Mouse (Mus musculus) neural tube, embryonic 15.5 days (tissue): Measurements from ENCODE around the gene Cd164l2. TPM values are rescaled to one million over a fixed set of nuclear protein-coding genes. Genes with fewer than 3 reads are reported as not detected.

Experiments used
- ATAC-seq: fragments of 200-750 bp; cut with Nextera tagmentation; 2 replicates; pipeline ENCODE4 v1.8.0; 2017; ENCODE audit warnings: mild to moderate bottlenecking, moderate TSS enrichment, moderate library complexity; ENCODE audit not compliant: low FRiP score
- H3K27ac ChIP-seq: fragments of 300-500 bp; sonication (generic); replicated peaks from 2 replicates; pipeline ENCODE4 v1.5.1; 2015; ENCODE audit warnings: mild to moderate bottlenecking, inconsistent platforms
- H3K27me3 ChIP-seq: fragments of 300-500 bp; sonication (generic); replicated peaks from 2 replicates; pipeline ENCODE4 v1.6.1; 2015; ENCODE audit warnings: inconsistent platforms
- H3K36me3 ChIP-seq: fragments of 300-500 bp; sonication (generic); 2 replicates; pipeline ENCODE4 v1.6.1; 2015; ENCODE audit warnings: inconsistent platforms
- H3K4me1 ChIP-seq: fragments of 300-500 bp; sonication (generic); 2 replicates; pipeline ENCODE4 v1.6.1; 2015; ENCODE audit warnings: inconsistent platforms
- H3K4me2 ChIP-seq: fragments of 300-500 bp; sonication (generic); 2 replicates; pipeline ENCODE4 v1.6.1; 2015; ENCODE audit warnings: inconsistent platforms, mild to moderate bottlenecking, moderate library complexity
- H3K4me3 ChIP-seq: fragments of 300-500 bp; sonication (generic); replicated peaks from 2 replicates; pipeline ENCODE4 v1.5.1; 2015; ENCODE audit warnings: mild to moderate bottlenecking, inconsistent platforms
- H3K9ac ChIP-seq: fragments of 300-500 bp; sonication (generic); replicated peaks from 2 replicates; pipeline ENCODE4 v1.6.1; 2015; ENCODE audit warnings: mild to moderate bottlenecking, inconsistent platforms
- H3K9me3 ChIP-seq: fragments of 300-500 bp; sonication (generic); replicated peaks from 2 replicates; pipeline ENCODE4 v1.6.1; 2016; ENCODE audit warnings: inconsistent platforms
- WGBS: fragments of 180-500 bp; shearing (Covaris S2); methylation state at CpG from one replicate; pipeline ENCODE4 v1.1.7; 2015; ENCODE audit warnings: mixed read lengths; 5-methylcytosine and 5-hydroxymethylcytosine counted together
- polyA plus RNA-seq: library from polyadenylated mRNA; unstranded; fragments of >200 nt; fragmentation: Nextera tagmentation; extraction: Ambion mirVana; gene quantifications from 2 replicates; pipeline ENCODE4 v1.2.1, GENCODE M21; 2015

Gene Cd164l2
- polyA plus RNA-seq, 1 experiment from 2014 or later = 2.6 TPM

- ATAC-seq = no peak
- peaks cover 82% of the 10 kb centered on the region for H3K27me3 ChIP-seq
- H3K9me3 ChIP-seq = no peaks in the 10 kb centered on the region
- no peaks in the 10 kb centered on the region for H3K36me3 ChIP-seq
- no peak overlapping the region for H3K4me2 ChIP-seq
- no peak overlapping the region for H3K9ac ChIP-seq
- no peak overlapping the region for H3K4me3 ChIP-seq
- no peak overlapping the region for H3K27ac ChIP-seq
- WGBS = 83% methylated on average over 1 of the region's 1 CpGs
- H3K4me1 ChIP-seq = peaks cover 15% of the 10 kb centered on the region
These were observed 32.4 kb downstream of the Cd164l2 start for GRCm38 (mm10) chr4:133244289-133244688.

- Histone ChIP-seq H3K4me2 (no peak overlapping the region), H3K9me3 (no peaks in the 10 kb centered on the region), H3K27me3 (peaks cover 86% of the 10 kb centered on the region), H3K36me3 (no peaks in the 10 kb centered on the region), H3K4me1 (peaks cover 12% of the 10 kb centered on the region), H3K27ac (no peak overlapping the region), H3K9ac (no peak overlapping the region), H3K4me3 (no peak overlapping the region)
- WGBS = 28% methylated on average over 15 of the region's 15 CpGs
- no peak for ATAC-seq
These were observed 35.1 kb downstream of the Cd164l2 start for GRCm38 (mm10) chr4:133247072-133247471.

- Histone ChIP-seq H3K4me1 (peaks cover 12% of the 10 kb centered on the region), H3K27ac (no peak overlapping the region), H3K9me3 (no peaks in the 10 kb centered on the region), H3K36me3 (no peaks in the 10 kb centered on the region), H3K27me3 (peaks cover 86% of the 10 kb centered on the region), H3K9ac (no peak overlapping the region), H3K4me2 (no peak overlapping the region), H3K4me3 (no peak overlapping the region)
- ATAC-seq = no peak
- 81% methylated on average over 13 of the region's 13 CpGs for WGBS
These were observed 36.0 kb downstream of the Cd164l2 start for GRCm38 (mm10) chr4:133247806-133248449.

- H3K4me1 ChIP-seq = peaks cover 12% of the 10 kb centered on the region
- peak overlapping the region; percentile 55 for H3K4me2 ChIP-seq
- no peaks in the 10 kb centered on the region for H3K9me3 ChIP-seq
- H3K9ac ChIP-seq = peak overlapping the region; percentile 38; the same call in 1 of the 2 replicates
- 0 out of 2 replicates have a peak, but pooled peaks have one; percentile 31 for ATAC-seq
- H3K27me3 ChIP-seq = peaks cover 84% of the 10 kb centered on the region
- no peak overlapping the region for H3K27ac ChIP-seq
- H3K36me3 ChIP-seq = no peaks in the 10 kb centered on the region
- peak overlapping the region; percentile 31 for H3K4me3 ChIP-seq
- 2% methylated on average over 22 of the region's 22 CpGs for WGBS
These were observed 38.7 kb downstream of the Cd164l2 start for GRCm38 (mm10) chr4:133250609-133251008.

- 2% methylated on average over 31 of the region's 31 CpGs for WGBS
These were observed 39.3 kb downstream of the Cd164l2 start for GRCm38 (mm10) chr4:133251214-133251613.

GRCm38 (mm10) chr4:133252089-133252488 is 40.2 kb downstream of the Cd164l2 start:
- H3K27ac ChIP-seq = no peak overlapping the region
- H3K9ac ChIP-seq = no peak overlapping the region
- H3K27me3 ChIP-seq = peaks cover 84% of the 10 kb centered on the region
- whole genome bisulfite sequencing = 50% methylated on average over 4 of the region's 4 CpGs
- ATAC-seq = no peak
- no peaks in the 10 kb centered on the region for H3K36me3 ChIP-seq
- no peaks in the 10 kb centered on the region for H3K9me3 ChIP-seq
- H3K4me2 ChIP-seq = no peak overlapping the region
- H3K4me1 ChIP-seq = peaks cover 16% of the 10 kb centered on the region
- H3K4me3 ChIP-seq = no peak overlapping the region

More at GRCm38 (mm10) chr4:133251214-133251613, 39.3 kb downstream of the Cd164l2 start:
- Histone ChIP-seq H3K4me2 (peak overlapping the region; percentile 55), H3K9ac (peak overlapping the region; percentile 38), H3K9me3 (no peaks in the 10 kb centered on the region), H3K4me3 (peak overlapping the region; percentile 31), H3K27me3 (peaks cover 84% of the 10 kb centered on the region), H3K4me1 (peaks cover 12% of the 10 kb centered on the region), H3K27ac (no peak overlapping the region), H3K36me3 (no peaks in the 10 kb centered on the region)
- ATAC-seq = no peak

- H3K9me3 ChIP-seq = no peaks in the 10 kb centered on the region
- no peak overlapping the region for H3K4me3 ChIP-seq
- 45% methylated on average over 12 of the region's 12 CpGs for WGBS
- no peak overlapping the region for H3K27ac ChIP-seq
- no peak for ATAC-seq
- no peak overlapping the region for H3K4me2 ChIP-seq
- H3K36me3 ChIP-seq = no peaks in the 10 kb centered on the region
- peaks cover 79% of the 10 kb centered on the region for H3K27me3 ChIP-seq
- H3K4me1 ChIP-seq = peaks cover 16% of the 10 kb centered on the region
- H3K9ac ChIP-seq = no peak overlapping the region
These were observed 41.5 kb downstream of the Cd164l2 start for GRCm38 (mm10) chr4:133253412-133253811.

GRCm38 (mm10) chr4:133255392-133255791 is 43.5 kb downstream of the Cd164l2 start:
- WGBS = 71% methylated on average over 6 of the region's 6 CpGs
- H3K9me3 ChIP-seq = no peaks in the 10 kb centered on the region
- ATAC-seq = no peak
- no peaks in the 10 kb centered on the region for H3K36me3 ChIP-seq
- H3K27ac ChIP-seq = no peak overlapping the region
- peaks cover 15% of the 10 kb centered on the region for H3K4me1 ChIP-seq
- no peak overlapping the region for H3K9ac ChIP-seq
- H3K27me3 ChIP-seq = peaks cover 61% of the 10 kb centered on the region
- no peak overlapping the region for H3K4me3 ChIP-seq
- H3K4me2 ChIP-seq = no peak overlapping the region

- Histone ChIP-seq H3K4me2 (0 out of 2 replicates have a peak overlapping the region, but pooled peaks have one; percentile 17), H3K27me3 (peaks cover 48% of the 10 kb centered on the region)
These were observed 44.9 kb downstream of the Cd164l2 start for GRCm38 (mm10) chr4:133256820-133257219.

GRCm38 (mm10) chr4:133257230-133257629 is 45.3 kb downstream of the Cd164l2 start:
- 40% methylated on average over 12 of the region's 12 CpGs for WGBS
- no peak for ATAC-seq
- H3K9me3 ChIP-seq = no peaks in the 10 kb centered on the region
- H3K4me2 ChIP-seq = no peak overlapping the region
- H3K9ac ChIP-seq = no peak overlapping the region
- H3K36me3 ChIP-seq = no peaks in the 10 kb centered on the region
- no peak overlapping the region for H3K4me3 ChIP-seq
- peaks cover 4% of the 10 kb centered on the region; the same call in 1 of the 2 replicates for H3K4me1 ChIP-seq
- peaks cover 44% of the 10 kb centered on the region for H3K27me3 ChIP-seq
- H3K27ac ChIP-seq = no peak overlapping the region

More at GRCm38 (mm10) chr4:133256820-133257219, 44.9 kb downstream of the Cd164l2 start:
- no peak overlapping the region for H3K4me3 ChIP-seq
- peaks cover 4% of the 10 kb centered on the region; the same call in 1 of the 2 replicates for H3K4me1 ChIP-seq
- H3K36me3 ChIP-seq = no peaks in the 10 kb centered on the region
- WGBS = 15% methylated on average over 24 of the region's 24 CpGs
- no peaks in the 10 kb centered on the region for H3K9me3 ChIP-seq
- no peak overlapping the region for H3K9ac ChIP-seq
- H3K27ac ChIP-seq = no peak overlapping the region
- ATAC-seq = no peak

GRCm38 (mm10) chr4:133257798-133258408 is 46.0 kb downstream of the Cd164l2 start:
- WGBS = 85% methylated on average over 12 of the region's 12 CpGs

More at GRCm38 (mm10) chr4:133257798-133258408, 46.0 kb downstream of the Cd164l2 start:
- Histone ChIP-seq H3K4me1 (peaks cover 4% of the 10 kb centered on the region; the same call in 1 of the 2 replicates), H3K4me3 (no peak overlapping the region), H3K27me3 (peaks cover 37% of the 10 kb centered on the region), H3K9ac (no peak overlapping the region), H3K9me3 (no peaks in the 10 kb centered on the region), H3K27ac (no peak overlapping the region), H3K4me2 (no peak overlapping the region), H3K36me3 (no peaks in the 10 kb centered on the region)
- ATAC-seq = no peak
